Mouse (Mus musculus): ENCODE data around the gene Csnk2a2.

Csnk2a2 gene

GRCm38 (mm10) chr8:95426781-95427281 is 63.0 kb downstream of the Csnk2a2 start:
- no peak for DNase-seq (ENCODE audit: low read depth, low spot score)

GRCm38 (mm10) chr8:95424682-95425081 is 65.2 kb downstream of the Csnk2a2 start:
- no peak for DNase-seq (ENCODE audit: low read depth, low spot score)

- no peak for DNase-seq (ENCODE audit: low read depth, low spot score)
Measured at GRCm38 (mm10) chr8:95422193-95422810, 67.5 kb downstream of the Csnk2a2 start.

- DNase-seq (ENCODE audit: low read depth, low spot score), result no peak
Measured at GRCm38 (mm10) chr8:95411309-95411972, 78.4 kb downstream of the Csnk2a2 start.

- DNase-seq (ENCODE audit: low read depth, low spot score), result no peak
Measured at GRCm38 (mm10) chr8:95409518-95409917, 80.3 kb downstream of the Csnk2a2 start.

- no peak for DNase-seq (ENCODE audit: low read depth, low spot score)
Measured at GRCm38 (mm10) chr8:95401091-95401490, 88.7 kb downstream of the Csnk2a2 start.

GRCm38 (mm10) chr8:95399131-95399530 is 90.7 kb downstream of the Csnk2a2 start:
- no peak for DNase-seq (ENCODE audit: low read depth, low spot score)

- no peak for DNase-seq (ENCODE audit: low read depth, low spot score)
Measured at GRCm38 (mm10) chr8:95397201-95397600, 92.6 kb downstream of the Csnk2a2 start.

- DNase-seq (ENCODE audit: low read depth, low spot score), result no peak
Measured at GRCm38 (mm10) chr8:95396752-95397151, 93.1 kb downstream of the Csnk2a2 start.

All from mesoderm, embryonic 11.5 days (tissue).